20 mouse cellular contexts compared by ENCODE assay signal in the genomic region with DNA sequence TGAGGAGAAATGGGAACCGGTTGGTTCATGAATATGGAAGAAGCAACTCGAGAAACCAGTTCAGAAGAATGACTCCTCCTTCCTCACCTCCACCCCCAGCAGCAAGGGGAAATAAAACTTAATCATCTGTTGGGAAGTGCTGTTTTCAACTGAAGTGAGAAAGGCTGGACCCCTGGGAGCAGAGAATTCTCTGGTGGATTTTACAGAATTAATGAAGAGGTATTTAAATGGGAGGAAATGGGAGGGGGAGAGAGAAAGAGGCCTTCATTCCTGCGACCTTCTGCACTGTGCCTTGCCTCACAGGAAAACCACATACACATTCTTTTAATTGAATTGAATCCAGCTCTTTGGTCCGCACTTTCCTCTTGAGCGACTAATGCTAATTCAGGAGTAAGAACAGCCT.
DNase-seq lines count a peak whose midpoint lies in the region; ATAC-seq and TF ChIP-seq lines count a peak whose summit lies in the region.
"Had no signal": no experiment of that assay in that cellular context is flagged by ENCODE, and none has a peak within 500 bp of the region (broad histone marks: within the 10 kb centered on the region; RNA-seq: fewer than 3 reads in every experiment).

No protein-coding gene starts in this region.

- no peak overlapping the region for H3K4me3 ChIP-seq in hindbrain, embryonic 14.5 days (replicated peaks; ENCODE audit: low read length)
- no peak overlapping the region for H3K4me3 ChIP-seq in hindbrain, embryonic 10.5 days
- no peak overlapping the region for H3K4me3 ChIP-seq in kidney, embryonic 15.5 days (replicated peaks)
- H3K4me3 ChIP-seq in left cerebral cortex, adult 2 months = no peak overlapping the region
- H3K4me3 ChIP-seq: embryonic facial prominence, embryonic 15.5 days; forebrain, embryonic 10.5 days; gastrocnemius, adult 2 months; heart, adult 2 months; midbrain, embryonic 10.5 days; myocyte had no signal

- in situ Hi-C loops in Patski (cut with MboI; ENCODE audit: low pct_unique_long_range_greater_than_20kb) = no loop called here

- no peak for DNase-seq in hindbrain, embryonic 14.5 days (ENCODE audit: low spot score)
- DNase-seq in hindbrain, embryonic 10.5 days (ENCODE audit: low spot score) = no peak
- DNase-seq in Muller cell, postnatal 12 days (ENCODE audit: inconsistent ontology term) = peak; percentile 79
- DNase-seq in Patski (ENCODE audit: low read depth, low spot score) = peak; percentile 35
- DNase-seq in urinary bladder, adult 18-20 months (ENCODE audit: low spot score in 2 of 2) = no peak
- no peak for DNase-seq in left cerebral cortex, adult 2 months (ENCODE audit: extremely low spot score in 1 of 2, low spot score in 2 of 2)
- DNase-seq: cerebellum, adult 18-20 months; gastrocnemius, adult 2 months; heart, adult 2 months; lung, adult 18-20 months; lung, postnatal 36 days; right cerebral cortex, adult 18-20 months; thymus, postnatal 4 days had no signal

- TF ChIP-seq CTCF in Patski (IDR thresholded peaks at IDR 0.05) = no peak
- no peak for TF ChIP-seq CTCF in left cerebral cortex, adult 2 months (IDR thresholded peaks at IDR 0.05)

- no peak overlapping the region for H3K9ac ChIP-seq in hindbrain, embryonic 14.5 days
- no peak overlapping the region for H3K9ac ChIP-seq in kidney, embryonic 15.5 days
- H3K9ac ChIP-seq: embryonic facial prominence, embryonic 15.5 days had no signal

- H3K27ac ChIP-seq in hindbrain, embryonic 14.5 days = no peak overlapping the region
- no peak overlapping the region for H3K27ac ChIP-seq in hindbrain, embryonic 10.5 days
- peak overlapping the region; percentile 19; the same call in 1 of the 2 replicates for H3K27ac ChIP-seq in kidney, embryonic 15.5 days
- no peak overlapping the region for H3K27ac ChIP-seq in left cerebral cortex, adult 2 months
- H3K27ac ChIP-seq: embryonic facial prominence, embryonic 15.5 days; forebrain, embryonic 10.5 days; gastrocnemius, adult 2 months; heart, adult 2 months; midbrain, embryonic 10.5 days had no signal

- WGBS in hindbrain, embryonic 14.5 days = 25% methylated on average over 5 of the region's 5 CpGs
- WGBS in hindbrain, embryonic 10.5 days = 35% methylated on average over 5 of the region's 5 CpGs
- WGBS in kidney, embryonic 15.5 days = 29% methylated on average over 5 of the region's 5 CpGs

- H3K9me3 ChIP-seq in hindbrain, embryonic 14.5 days (ENCODE audit: control insufficient read depth, low read length) = no peaks in the 10 kb centered on the region
- no peaks in the 10 kb centered on the region for H3K9me3 ChIP-seq in hindbrain, embryonic 10.5 days
- H3K9me3 ChIP-seq in kidney, embryonic 15.5 days (replicated peaks) = no peaks in the 10 kb centered on the region
- H3K9me3 ChIP-seq: embryonic facial prominence, embryonic 15.5 days; forebrain, embryonic 10.5 days; G1E; midbrain, embryonic 10.5 days had no signal

- H3K4me2 ChIP-seq in hindbrain, embryonic 14.5 days (replicated peaks) = no peak overlapping the region
- no peak overlapping the region for H3K4me2 ChIP-seq in kidney, embryonic 15.5 days
- H3K4me2 ChIP-seq: embryonic facial prominence, embryonic 15.5 days had no signal

- POLR2A ChIA-PET in Patski (lab: Charles Lee) = interaction anchor here (0.9 kb wide), 1 partner anchor 45 kb away, joined by 5 read pairs; no protein-coding TSS in a partner anchor

- H3K4me1 ChIP-seq in hindbrain, embryonic 14.5 days (replicated peaks; ENCODE audit: control insufficient read depth, insufficient read depth, low read length) = no peaks in the 10 kb centered on the region
- H3K4me1 ChIP-seq in hindbrain, embryonic 10.5 days (replicated peaks) = peaks cover 10% of the 10 kb centered on the region
- H3K4me1 ChIP-seq in kidney, embryonic 15.5 days = peaks cover 23% of the 10 kb centered on the region

- intact Hi-C loops in left cerebral cortex, adult 2 months (cut with DNase I) = no loop called here

- CTCF ChIA-PET in Patski (lab: Charles Lee) = no interaction called here

- no peaks in the 10 kb centered on the region for H3K27me3 ChIP-seq in hindbrain, embryonic 14.5 days (ENCODE audit: control insufficient read depth, insufficient read depth, low read length)
- no peaks in the 10 kb centered on the region for H3K27me3 ChIP-seq in hindbrain, embryonic 10.5 days (ENCODE audit: insufficient read depth, poor library complexity, severe bottlenecking)
- H3K27me3 ChIP-seq in Patski = no peaks in the 10 kb centered on the region
- no peaks in the 10 kb centered on the region for H3K27me3 ChIP-seq in kidney, embryonic 15.5 days
- H3K27me3 ChIP-seq: embryonic facial prominence, embryonic 15.5 days had no signal

- H3K36me3 ChIP-seq in hindbrain, embryonic 14.5 days (replicated peaks; ENCODE audit: control insufficient read depth, insufficient read depth) = no peaks in the 10 kb centered on the region
- no peaks in the 10 kb centered on the region for H3K36me3 ChIP-seq in hindbrain, embryonic 10.5 days
- H3K36me3 ChIP-seq in kidney, embryonic 15.5 days = no peaks in the 10 kb centered on the region
- H3K36me3 ChIP-seq: embryonic facial prominence, embryonic 15.5 days; forebrain, embryonic 10.5 days; G1E; midbrain, embryonic 10.5 days had no signal

- peak; percentile 46; the same call in 1 of the 2 replicates for ATAC-seq in hindbrain, embryonic 14.5 days (ENCODE audit: low FRiP score)
- peak; percentile 26 for ATAC-seq in Patski
- peak; percentile 74 for ATAC-seq in kidney, embryonic 15.5 days (replicated peaks; ENCODE audit: low FRiP score)
- ATAC-seq in inflammation-experienced regulatory T-cells, adult 6 months = no peak

Comparison
In these comparisons a context has a peak if more than half of its experiments do, and no peak if none do; other contexts are left out.
1. DNase-seq: peak in Muller cell, postnatal 12 days (single experiment) and Patski (single experiment); none in hindbrain, embryonic 14.5 days (single experiment), hindbrain, embryonic 10.5 days (single experiment), urinary bladder, adult 18-20 months (0 of 2) and left cerebral cortex, adult 2 months (0 of 2).